Mouse (Mus musculus): Measurements from ENCODE around the gene Urah.

Urah gene

DNA sequence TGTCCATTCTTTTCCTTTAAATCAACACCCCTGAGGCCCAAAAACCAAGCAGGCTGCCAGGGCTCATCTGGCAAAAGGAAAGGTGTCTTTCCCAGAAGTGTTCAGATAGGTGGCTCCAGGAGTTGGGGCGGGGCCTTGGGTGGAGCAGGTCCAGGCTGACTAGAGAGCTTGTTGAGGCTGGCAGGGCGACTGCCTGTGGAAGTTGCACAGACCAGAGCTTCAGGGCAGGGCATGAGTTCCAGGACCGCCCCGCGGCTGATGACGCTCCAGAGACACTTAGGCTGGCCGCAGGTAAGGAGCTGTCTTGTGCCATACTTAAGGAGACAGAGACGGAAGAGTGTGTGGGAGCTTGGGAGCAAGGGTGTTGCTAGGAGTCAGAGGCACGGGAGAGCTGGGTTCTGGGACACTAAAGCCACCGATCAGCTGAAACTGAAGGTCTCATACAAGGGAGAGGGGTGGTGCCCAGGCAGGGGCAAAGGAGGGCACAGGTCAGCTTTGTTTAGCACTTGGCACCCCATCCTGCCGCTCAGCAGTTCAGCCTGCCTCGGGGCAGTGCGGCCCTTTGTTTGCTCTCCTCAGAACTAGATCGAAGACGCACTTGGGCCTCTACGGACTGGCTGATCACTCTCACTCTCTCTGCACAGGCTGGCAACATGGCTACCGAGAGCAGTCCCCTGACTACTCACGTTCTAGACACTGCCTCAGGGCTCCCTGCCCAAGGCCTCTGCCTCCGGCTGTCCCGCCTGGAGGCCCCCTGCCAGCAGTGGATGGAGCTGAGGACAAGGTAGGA lies at the start of gene Urah:
TSS of gene Urah (plus strand) at position 51 of the 790 bp plus-strand sequence.
- DNase-seq (ENCODE audit: low read depth): no peak

DNA sequence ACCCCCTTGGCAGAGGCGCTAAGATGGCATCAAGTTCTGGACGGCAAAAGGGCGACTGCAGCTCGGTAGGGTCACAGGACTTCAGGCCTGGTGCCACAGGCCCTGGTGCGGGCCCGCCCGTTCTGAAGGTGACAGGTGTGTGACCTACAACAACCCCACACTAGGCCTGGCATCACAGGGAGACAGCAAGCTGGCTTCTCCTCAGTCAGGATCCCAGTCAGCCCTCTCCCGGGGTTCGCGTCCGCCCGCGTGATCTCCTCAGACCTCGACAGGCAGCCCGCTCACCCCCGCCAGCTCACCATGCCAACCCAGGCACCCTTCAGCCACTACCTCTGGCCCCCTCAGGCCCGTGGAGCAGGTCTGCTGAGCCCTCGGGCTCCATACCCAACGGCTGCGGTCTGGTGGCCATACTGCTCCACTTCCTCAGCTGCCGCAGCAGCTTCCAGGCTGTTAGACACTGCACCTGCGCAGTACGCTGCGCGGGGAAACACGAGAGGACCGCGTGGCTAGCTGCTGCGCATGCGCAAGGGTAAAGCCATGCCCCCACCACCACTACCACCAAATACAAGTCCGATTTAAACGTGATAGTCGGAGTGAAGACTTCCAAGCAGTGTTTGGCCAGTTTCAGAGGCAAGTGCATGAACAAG lies 47.3 kb upstream of the Urah start, which contains the start of gene Syce1:
TSS of gene Syce1 (minus strand) at position 447 of the 647 bp plus-strand sequence.
- DNase-seq (ENCODE audit: low read depth): no peak

DNA sequence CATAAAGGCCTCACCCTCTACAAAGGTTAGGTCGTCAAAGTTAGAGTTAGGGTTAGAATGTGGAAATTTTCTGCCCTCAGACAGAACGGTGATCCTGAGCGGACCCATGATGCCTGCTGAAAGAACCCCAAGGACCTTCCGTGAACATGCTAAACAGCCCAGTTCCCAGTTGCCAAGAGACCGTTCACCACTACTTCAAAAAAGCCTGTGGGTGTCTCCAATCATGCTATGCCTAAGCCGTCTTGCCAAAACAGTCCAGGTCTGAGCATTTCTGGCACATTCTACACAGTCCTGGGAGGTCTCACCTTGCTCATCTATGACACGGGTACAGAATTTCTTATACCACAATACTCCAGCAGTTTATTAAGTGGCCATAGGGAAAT lies 46.8 kb upstream of the Urah start:
- DNase-seq (ENCODE audit: low read depth): no peak

DNA sequence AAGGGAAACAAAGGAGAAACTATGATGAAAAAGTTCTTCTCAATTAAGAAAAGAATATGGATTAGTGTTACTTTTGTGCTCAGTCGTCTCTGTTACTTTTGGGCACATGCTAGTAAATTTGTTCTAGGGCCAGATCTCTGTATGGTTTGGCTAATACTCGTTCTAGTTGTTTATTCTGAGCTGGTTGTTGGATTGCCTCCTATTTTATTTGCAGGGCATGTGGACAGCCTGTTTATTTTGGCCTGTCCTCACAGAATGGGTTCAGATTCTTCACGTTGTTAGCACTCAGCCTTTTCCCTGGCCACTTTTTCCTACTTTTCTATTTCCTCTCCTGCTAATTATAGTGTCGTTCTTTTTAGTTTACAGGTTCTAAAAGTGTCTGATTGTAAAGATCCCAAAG lies 41.3 kb upstream of the Urah start:
- no peak for DNase-seq (ENCODE audit: low read depth)

DNA sequence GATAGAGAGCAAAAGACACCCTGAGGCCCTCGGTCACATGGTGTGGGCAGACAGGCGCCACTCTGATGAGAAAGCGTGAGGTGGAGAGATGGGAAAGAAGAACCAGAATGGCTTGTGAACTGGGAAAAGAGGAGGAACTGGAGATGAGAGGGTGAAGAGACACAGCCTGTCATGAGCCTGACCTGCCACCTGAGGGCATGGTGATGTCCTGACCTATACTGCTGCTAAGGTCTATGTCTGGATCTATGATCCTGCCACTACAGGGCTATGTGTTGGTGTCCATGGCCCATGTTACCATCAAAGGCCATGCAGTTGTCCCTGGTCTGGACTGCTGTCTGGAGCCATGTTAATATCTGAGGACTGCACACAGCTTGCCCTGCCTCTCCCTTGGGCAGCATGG lies 37.2 kb upstream of the Urah start:
- no peak for DNase-seq (ENCODE audit: low read depth)

DNA sequence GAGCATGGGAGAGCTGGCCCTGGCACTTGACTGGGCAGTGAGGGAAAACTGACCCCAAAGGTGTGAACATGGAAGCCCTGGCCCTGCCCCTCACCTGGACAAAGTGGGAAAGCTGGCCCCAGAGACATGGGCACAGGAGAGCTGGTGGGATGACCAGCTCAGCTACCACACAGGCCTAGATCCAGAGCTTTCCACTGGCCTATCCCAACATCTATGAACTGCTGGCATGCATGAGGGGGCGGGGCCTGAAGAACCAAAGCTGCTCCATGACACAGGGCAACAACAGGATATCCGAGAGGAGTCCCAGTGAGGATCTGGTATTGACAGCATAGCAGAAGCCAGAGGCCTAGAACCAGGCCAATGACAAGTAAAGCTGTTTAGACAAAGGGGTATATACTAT lies 36.6 kb upstream of the Urah start:
- no peak for DNase-seq (ENCODE audit: low read depth)

DNA sequence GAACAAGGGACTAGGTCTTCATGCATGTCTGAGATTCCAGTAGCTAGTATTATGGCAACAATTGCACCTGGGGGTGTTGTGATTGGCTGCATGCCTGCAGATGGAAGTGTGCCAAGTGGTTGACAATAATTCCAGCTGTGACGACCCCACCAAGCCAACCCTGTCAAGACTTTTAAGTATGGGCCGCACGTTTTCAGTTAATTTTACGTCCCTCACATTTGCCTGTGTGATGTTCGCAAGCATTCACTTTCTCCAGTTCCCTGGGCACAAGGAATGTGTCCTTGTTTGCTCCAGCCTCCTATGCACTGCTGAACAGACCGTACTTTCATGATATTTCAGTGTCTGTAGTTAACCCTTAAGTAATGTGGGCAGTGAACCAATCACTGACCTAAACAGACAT lies 32.2 kb upstream of the Urah start:
- no peak for DNase-seq (ENCODE audit: low read depth)

DNA sequence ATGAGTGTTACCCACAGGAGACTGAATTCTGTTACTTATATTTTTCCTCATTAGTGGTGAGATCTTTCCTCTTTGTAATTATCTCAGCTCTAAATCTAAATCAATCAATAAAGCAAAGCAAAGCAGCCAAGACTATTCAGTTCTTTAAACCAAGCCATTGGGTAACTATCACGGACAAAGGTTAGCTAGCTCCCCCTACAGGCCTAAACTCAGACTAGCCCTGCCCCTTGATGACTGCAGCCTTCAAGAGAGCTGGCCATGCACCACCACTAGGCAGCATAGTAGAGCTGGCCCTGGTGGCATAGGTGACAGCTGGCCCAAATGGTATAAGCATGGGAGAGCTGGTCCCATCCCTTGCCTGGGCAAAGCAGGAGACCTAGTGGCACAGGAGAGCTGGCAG lies 29.1 kb upstream of the Urah start:
- DNase-seq (ENCODE audit: low read depth): peak; percentile 75

DNA sequence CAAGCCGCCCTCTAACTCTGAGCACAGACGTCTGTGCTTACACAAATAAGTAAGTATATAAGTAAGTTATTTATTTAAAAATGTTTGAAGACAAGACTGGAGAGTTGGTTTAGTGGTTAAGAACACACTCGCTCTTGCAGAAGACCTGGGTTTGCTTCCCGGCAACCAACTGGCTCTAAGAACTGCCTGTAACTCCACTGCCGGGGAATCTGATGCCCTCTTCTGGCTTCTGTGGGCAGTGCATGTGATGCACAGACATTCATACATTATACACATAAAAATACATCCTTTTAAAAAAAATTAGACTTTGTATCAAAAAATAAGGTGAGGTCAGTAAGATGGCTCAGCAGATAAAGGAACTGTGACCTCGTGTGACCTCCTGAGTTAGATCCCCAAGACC lies 24.3 kb upstream of the Urah start:
- DNase-seq (ENCODE audit: low read depth): peak; percentile 51

DNA sequence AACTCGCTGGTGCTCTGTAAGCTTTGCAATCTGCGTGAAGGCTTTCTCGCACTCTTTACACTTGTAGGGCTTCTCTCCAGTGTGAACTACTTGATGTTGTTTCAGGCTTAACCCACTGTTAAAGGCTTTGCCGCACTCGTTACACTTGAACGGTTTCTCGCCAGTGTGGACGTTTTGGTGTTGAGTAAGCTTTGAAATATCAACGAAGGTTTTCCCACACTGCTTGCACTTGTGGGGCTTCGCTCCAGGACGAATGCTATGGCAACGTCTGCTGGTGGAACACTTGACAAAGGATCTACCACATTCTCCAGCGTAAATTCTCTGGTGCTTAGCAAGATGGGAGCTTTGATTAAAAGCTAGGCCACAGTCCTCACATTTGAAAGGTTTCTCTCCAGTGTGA lies 23.1 kb upstream of the Urah start:
- no peak for DNase-seq (ENCODE audit: low read depth)

DNA sequence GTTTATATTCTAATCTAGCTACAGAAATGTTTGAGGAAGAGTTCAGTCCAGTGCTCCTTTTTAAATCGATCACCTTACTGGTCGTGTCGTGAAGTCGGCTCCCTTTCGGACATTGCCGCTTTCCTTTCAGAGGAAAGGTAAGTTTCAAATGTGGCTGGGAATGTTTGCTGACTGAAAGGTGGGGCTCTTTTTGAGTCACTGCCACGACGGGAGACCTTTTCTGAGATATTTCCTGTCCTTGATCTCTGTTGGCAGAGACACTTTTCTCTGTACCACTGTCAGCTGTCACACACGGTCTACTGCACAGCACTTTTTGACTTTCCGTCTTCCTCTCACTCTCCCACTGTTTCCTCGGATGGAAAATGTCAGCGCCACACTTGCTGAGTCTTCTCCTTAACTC lies 22.0 kb upstream of the Urah start:
- DNase-seq (ENCODE audit: low read depth): no peak

DNA sequence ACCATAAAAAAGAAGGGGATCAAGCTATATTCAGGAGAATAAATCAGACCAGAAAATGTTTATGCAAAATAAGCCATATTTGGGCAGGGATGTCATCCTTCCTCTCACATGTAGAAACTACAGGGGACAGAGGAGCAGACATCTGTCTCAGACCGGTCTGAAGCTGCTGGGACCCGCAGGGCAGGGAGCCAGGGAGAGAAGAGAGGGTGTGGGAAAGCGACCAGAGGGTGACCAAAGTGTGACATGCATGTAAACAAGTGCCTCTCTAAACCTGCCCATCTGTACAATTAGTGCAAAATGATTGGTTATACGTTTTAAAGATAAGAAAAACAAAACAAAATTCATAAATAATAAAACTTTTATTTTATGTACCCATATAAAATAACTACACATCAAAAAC lies 14.6 kb upstream of the Urah start:
- no peak for DNase-seq (ENCODE audit: low read depth)

DNA sequence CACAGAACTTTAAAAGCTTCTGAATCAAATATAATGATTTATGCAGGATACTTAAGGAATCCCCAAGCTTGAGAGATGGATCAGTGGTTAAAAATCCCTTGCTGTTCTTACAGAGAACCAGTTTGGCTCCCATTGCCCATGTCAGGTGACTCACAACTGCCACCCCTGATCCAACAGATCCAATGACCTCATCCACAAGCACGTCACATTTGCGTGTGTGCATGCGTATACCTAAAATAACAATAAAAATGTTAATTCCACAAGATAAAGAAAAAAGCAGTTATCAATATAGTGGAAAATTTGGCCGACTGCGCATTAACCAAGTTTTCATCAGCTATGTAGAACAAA lies 13.5 kb upstream of the Urah start:
- DNase-seq (ENCODE audit: low read depth): no peak

DNA sequence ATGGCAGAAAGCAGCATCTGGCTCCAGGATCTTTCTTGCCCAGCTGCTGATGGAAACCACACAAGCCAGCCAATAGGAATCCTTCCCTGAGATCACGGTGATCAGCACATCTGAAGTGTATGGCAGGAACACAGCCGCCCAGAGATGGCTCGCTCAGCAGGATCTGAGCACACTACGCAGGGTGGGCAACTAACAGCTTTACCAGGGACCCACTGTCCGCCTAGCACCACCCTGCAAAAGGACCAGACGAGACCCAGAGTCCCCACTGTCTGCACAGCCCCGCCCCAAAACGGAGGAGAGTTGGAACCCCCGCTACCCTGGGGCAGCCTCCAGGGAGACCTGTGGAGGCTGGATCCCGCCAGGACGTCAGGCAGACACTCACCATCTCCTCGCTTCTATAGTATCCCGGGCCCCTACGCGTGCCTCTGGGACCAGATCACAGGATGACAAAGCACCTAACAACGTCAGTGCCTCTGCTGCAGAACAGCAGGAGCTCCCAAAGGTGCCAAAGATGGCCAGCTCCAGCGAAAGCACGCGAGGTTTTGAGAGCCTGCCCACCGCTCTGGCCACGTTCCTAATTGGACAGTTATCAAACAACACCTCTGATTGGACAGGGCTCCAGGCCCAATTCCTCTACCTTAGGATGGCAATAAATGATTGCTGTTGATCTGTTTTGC lies 13.0 kb upstream of the Urah start, which contains the start of gene Zfp941:
TSS of gene Zfp941 (minus strand) at position 526 of the 677 bp plus-strand sequence.
- DNase-seq (ENCODE audit: low read depth): no peak

DNA sequence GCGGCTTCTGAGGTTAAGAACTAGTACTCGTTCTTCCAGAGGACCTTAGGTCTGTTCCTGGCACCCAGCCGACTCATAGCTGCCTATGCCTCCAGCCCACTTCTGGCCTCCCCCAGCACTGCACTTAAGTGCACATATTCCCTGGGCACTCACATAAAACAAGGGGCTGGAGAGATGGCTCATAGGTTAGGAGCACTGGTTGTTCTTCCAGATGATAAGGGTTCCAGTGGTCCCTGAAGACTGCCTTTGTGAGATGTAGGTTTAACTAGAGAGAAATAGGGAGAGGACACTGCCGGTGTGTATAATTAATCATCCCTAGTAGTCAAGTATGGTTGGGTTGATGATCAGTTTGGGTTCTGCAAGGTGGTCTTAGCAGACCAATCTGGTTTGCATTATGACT lies 12.1 kb upstream of the Urah start:
- DNase-seq (ENCODE audit: low read depth): no peak

DNA sequence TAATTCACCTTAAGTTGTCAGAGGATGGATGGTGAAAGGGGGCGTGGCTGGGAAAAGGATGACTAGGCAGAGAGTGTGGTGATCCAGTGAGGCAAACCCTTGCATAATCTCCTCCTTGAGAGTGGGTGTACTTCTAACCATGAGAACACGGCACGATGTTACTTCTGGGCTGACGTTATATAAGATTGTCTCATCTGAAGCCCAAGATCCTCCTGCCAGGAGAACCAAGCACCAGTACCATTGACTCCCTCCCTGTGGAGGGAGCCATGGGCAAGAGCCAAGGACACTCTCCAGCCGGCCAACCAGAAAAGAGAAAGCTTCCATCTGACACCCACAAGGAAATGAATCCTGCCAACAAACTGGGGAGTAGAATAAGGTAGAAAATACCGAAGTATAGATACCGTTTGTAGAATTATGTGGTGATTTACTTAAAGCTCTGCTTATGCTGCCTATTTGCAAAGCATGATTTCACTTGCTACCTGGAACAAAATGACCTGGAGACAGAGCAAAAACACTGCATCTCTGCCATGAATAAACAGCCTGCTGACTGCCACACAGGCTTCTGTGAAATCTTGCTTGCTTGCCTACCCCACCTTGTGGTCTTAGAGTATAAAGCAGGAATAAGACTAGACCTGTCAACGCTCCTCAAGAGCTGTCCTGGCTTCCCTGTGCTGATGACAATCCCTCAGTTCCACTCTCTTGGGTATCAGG lies 6.5 kb upstream of the Urah start:
- peak; percentile 68 for DNase-seq (ENCODE audit: low read depth)

DNA sequence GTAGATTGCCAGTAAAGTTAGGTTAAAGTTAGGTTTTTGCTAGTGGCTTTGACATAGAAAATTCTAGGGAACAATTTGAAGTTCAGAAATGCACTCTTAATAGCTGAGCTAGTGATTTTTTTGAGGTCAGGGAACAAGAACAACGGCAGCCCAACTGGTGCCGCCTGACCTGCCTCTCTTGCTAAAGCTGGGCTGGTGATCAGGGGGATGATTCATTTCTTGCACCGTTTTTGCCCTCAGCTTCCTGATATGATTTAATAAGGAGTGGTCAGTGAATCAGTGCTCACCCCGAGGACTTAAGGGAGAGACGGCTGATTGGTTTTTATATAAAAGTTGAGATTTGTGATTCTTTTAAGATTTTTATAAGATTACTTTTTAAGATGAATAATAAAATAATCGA lies 3.4 kb upstream of the Urah start:
- DNase-seq (ENCODE audit: low read depth): peak; percentile 65

DNA sequence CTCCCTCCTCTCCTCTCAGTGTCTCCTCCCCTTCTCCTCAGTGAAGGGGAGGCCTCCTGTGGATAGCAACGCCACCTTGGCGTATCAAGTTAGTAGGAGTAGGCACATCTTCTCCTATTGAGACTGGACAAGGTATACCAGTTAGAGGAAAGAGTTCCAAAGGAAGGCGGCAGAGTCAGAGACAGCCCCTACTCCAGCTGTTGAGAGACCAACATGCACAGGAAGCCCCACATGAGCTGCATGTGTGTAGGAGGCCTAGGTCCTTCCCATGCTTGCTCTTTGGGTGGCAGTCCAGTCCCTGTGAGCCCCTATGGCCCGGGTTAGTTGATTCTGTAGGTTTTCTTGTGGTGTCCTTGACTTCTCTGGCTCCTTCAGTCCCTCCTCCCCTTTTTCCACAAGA lies 1.5 kb upstream of the Urah start:
- DNase-seq (ENCODE audit: low read depth): no peak

DNA sequence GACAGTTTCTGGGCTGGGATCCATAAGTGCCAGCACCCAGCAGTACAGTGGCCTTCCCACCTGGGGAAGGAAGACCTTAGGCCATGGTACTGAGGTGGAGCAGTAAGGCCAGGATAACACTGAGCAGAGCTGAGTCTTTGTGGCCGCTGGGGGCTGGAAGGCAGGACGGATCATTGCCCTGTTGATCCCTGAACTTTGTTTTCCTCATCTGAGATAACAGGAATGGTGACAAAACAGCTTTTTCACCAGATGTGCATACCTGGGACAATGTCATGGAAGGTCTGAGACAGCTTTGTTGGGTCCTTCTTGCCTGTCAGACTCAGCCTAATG lies 905 bp downstream of the Urah start:
- DNase-seq (ENCODE audit: low read depth): no peak

DNA sequence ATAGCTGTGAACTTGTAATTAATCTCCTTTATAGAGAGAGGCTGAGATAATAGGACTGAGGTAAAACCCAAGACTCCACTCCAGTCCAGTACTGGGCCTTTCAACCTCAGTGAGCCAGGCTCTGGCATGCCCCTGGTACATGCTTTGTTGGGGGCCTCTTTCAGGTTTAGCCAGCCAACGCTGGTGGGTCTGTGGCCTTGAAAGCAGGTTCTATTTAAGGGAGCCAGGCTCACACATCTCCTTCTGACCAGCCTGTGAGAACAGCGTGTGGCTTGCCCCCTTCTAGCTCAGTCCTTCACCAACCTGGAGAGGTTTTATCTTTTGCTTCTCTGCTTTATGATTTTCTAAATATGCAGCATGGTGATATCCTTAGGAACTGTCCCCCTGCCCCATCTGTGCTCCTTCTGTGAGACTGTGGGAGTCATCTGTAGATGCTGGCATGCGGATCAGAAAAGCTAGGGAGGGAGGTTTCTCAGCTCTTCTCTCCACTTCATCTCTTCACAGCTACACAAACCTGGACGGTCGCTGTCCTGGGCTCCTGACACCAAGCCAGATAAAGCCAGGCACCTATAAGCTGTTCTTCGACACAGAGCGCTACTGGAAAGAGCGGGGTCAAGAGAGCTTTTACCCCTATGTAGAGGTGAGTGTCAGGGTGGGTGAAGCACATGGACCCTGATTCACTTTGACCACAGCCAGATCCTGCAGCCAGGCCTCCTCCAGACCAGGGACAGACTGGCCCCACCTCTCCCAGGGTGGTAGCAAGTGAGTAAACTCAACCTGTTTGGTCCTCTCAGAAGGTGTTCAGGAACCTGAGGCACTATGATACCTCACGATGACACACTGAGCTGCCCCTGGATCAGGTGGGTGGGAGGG lies 1.7 kb downstream of the Urah start:
- DNase-seq (ENCODE audit: low read depth): no peak

DNA sequence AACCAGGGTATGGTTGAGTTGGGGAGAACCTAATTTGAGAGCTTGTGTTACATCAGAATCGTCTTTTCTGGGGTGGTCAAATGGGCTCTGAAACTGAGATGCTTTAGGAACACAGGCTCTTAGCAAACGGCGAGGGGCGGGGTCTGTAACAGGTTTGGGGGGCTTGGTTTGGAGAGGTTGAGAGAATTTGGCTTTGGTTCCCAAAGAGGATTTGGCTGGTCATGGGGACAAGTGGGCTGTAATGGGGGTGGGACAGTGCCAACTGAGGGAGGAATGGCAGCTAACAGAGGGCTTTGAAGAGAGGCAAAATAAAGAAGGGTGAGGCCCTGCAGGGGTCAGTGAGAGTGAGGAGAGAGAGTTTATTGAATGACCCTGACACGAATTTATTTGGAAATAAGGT lies 4.7 kb downstream of the Urah start:
- DNase-seq (ENCODE audit: low read depth): no peak

Data from 416B (cell line).